Mouse (Mus musculus) olfactory bulb, adult 2 months (tissue): ENCODE results near the gene Stat3. TPM values are rescaled to one million over a fixed set of nuclear protein-coding genes. Genes with fewer than 3 reads are reported as not detected.

Experiments used
- H3K27ac ChIP-seq: fragments of 200-500 bp; 2 replicates; pipeline ENCODE4 v1.5.1; 2012; ENCODE audit warnings: low read depth, low read length; ENCODE audit not compliant: insufficient read depth
- H3K4me1 ChIP-seq: fragments of 200-500 bp; 2 replicates; pipeline ENCODE4 v1.6.1; 2012; ENCODE audit warnings: low read length; ENCODE audit not compliant: control insufficient read depth, insufficient read depth
- H3K4me3 ChIP-seq: fragments of 200-500 bp; 2 replicates; pipeline ENCODE4 v1.5.1; 2012; ENCODE audit warnings: mild to moderate bottlenecking, low read depth, low read length, moderate library complexity; ENCODE audit not compliant: insufficient read depth
- CTCF ChIP-seq: fragments of 200-500 bp; IDR thresholded peaks from 2 replicates; pipeline ENCODE4 v1.5.1; 2012; ENCODE audit warnings: low read depth, mild to moderate bottlenecking, low read length, moderate library complexity; ENCODE audit not compliant: insufficient read depth
- POLR2A ChIP-seq: fragments of 200-500 bp; IDR thresholded peaks from 2 replicates; pipeline ENCODE4 v1.6.1; 2012; ENCODE audit warnings: mild to moderate bottlenecking, low read depth, low read length, moderate library complexity; ENCODE audit not compliant: insufficient read depth
- WGBS: fragments of 180-500 bp; shearing (Covaris S2); methylation state at CpG from one replicate; pipeline ENCODE4 v1.1.7; 2018; 5-methylcytosine and 5-hydroxymethylcytosine counted together
- polyA plus RNA-seq: library from polyadenylated mRNA; stranded (reverse); fragments of >200 nt; gene quantifications from 2 replicates; pipeline ENCODE4 v1.2.4, GENCODE M21; 2012; ENCODE audit warnings: low replicate concordance; ENCODE audit not compliant: missing spikeins, insufficient read depth, insufficient read length

Gene Stat3
- polyA plus RNA-seq, 1 experiment: not detected

GRCm38 (mm10) chr11:100914415-100914814, 24.9 kb downstream of the Stat3 start:
- 60% methylated on average over 5 of the region's 5 CpGs for WGBS

GRCm38 (mm10) chr11:100912401-100913155, 26.8 kb downstream of the Stat3 start:
- no peak for TF ChIP-seq POLR2A
- no peak for TF ChIP-seq CTCF
- 61% methylated on average over 17 of the region's 17 CpGs for WGBS

More at GRCm38 (mm10) chr11:100914415-100914814, 24.9 kb downstream of the Stat3 start:
- no peak for TF ChIP-seq POLR2A
- no peak for TF ChIP-seq CTCF
- peaks cover 9% of the 10 kb centered on the region for H3K4me1 ChIP-seq
- no peak overlapping the region for H3K27ac ChIP-seq
- no peak overlapping the region for H3K4me3 ChIP-seq

GRCm38 (mm10) chr11:100908567-100908966, 30.8 kb downstream of the Stat3 start:
- Histone ChIP-seq H3K4me3 (no peak overlapping the region), H3K4me1 (peaks cover 9% of the 10 kb centered on the region), H3K27ac (no peak overlapping the region)
- TF ChIP-seq POLR2A: no peak
- no peak for TF ChIP-seq CTCF
- WGBS: 89% methylated on average over 9 of the region's 9 CpGs

More at GRCm38 (mm10) chr11:100912401-100913155, 26.8 kb downstream of the Stat3 start:
- peaks cover 9% of the 10 kb centered on the region for H3K4me1 ChIP-seq
- no peak overlapping the region for H3K27ac ChIP-seq
- no peak overlapping the region for H3K4me3 ChIP-seq

DNA sequence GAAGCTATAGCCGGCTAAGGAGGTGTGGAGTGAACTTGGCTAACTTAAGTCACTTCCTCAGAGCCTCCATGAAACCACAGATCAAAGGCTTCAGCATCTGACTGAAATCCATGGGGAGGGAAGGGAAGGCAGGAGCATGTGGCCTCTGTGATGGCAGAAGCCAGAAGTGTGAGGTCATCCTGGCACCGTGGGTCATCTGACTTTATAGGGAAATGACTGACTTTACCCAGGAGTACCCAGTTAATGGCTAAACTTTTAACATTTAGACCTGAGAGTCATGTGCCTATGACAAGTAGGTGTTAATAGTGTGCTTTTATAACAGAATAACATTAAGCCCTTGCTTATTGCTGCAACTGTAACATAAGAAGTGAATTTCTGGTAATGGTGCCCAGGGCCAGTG, 31.2 kb downstream of the Stat3 start:
- TF ChIP-seq CTCF: no peak
- TF ChIP-seq POLR2A: no peak
- Histone ChIP-seq H3K27ac (no peak overlapping the region), H3K4me1 (peaks cover 7% of the 10 kb centered on the region), H3K4me3 (no peak overlapping the region)
- WGBS: 83% methylated on average over 2 of the region's 2 CpGs

DNA sequence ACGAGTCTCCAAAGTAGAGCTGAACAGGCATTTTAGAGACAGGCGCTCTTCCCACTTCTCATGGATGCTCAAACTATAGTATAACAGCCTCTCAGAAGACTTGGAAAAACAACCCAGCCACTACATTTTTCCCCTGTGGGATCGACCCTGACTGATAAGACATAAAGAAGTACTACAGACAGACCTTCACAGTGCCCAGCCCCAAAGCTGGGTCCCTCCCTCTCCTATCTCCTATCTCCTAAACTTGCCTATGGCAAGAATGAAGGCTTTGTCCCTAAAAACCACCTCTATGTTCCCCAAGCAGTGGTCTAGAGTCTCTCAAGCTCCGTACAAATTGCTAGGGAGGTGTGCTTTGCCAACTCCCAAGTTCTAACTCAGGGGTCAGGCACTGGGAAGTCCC, 32.5 kb downstream of the Stat3 start:
- no peak overlapping the region for H3K27ac ChIP-seq
- TF ChIP-seq CTCF: no peak
- TF ChIP-seq POLR2A: no peak
- H3K4me3 ChIP-seq: no peak overlapping the region
- 86% methylated on average over 4 of the region's 4 CpGs for WGBS
- no peaks in the 10 kb centered on the region for H3K4me1 ChIP-seq

- no peak overlapping the region for H3K27ac ChIP-seq
- H3K4me3 ChIP-seq: no peak overlapping the region
- WGBS: 61% methylated on average over 1 of the region's 1 CpGs
- no peaks in the 10 kb centered on the region for H3K4me1 ChIP-seq
- TF ChIP-seq POLR2A: no peak
These were observed 33.4 kb downstream of the Stat3 start for GRCm38 (mm10) chr11:100905929-100906328.

DNA sequence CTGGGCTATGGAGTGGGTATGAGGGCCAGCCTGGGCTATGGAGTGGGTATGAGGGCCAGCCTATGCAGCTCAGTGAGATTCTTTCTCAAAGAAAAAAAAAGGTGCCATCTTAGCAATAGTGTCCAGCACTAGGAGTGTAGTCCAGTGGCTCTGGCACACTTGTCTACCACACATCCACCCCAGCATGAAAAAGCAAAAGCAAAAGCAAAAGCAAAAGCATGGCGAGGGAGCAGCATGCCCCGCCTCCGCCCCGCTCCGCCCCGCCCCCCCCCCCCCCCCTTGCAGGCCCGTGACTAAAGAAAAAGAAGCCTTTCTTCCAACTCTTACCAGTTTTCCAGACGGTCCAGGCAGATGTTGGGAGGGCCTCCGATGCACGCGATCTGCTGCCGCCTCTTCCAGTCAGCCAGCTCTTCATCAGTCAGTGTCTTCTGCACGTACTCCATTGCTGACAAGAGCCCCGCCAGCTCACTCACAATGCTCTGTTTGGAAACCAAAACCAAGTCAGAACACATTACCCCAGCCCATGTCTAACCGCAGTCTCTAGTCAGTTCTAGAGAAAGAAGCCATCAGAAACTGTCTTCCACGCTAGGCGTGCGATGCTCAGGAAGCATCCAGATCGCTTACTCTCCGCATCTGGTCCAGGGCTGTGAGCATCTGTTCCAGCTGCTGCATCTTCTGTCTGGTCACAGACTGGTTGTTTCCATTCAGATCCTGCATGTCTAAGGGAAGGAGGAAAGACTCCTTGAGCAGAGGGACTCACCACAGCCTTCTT, 34.6 kb downstream of the Stat3 start:
- H3K4me1 ChIP-seq: no peaks in the 10 kb centered on the region
- H3K4me3 ChIP-seq: no peak overlapping the region
- no peak overlapping the region for H3K27ac ChIP-seq
- 85% methylated on average over 14 of the region's 20 CpGs for WGBS
- TF ChIP-seq POLR2A (no peak), CTCF (no peak)

DNA sequence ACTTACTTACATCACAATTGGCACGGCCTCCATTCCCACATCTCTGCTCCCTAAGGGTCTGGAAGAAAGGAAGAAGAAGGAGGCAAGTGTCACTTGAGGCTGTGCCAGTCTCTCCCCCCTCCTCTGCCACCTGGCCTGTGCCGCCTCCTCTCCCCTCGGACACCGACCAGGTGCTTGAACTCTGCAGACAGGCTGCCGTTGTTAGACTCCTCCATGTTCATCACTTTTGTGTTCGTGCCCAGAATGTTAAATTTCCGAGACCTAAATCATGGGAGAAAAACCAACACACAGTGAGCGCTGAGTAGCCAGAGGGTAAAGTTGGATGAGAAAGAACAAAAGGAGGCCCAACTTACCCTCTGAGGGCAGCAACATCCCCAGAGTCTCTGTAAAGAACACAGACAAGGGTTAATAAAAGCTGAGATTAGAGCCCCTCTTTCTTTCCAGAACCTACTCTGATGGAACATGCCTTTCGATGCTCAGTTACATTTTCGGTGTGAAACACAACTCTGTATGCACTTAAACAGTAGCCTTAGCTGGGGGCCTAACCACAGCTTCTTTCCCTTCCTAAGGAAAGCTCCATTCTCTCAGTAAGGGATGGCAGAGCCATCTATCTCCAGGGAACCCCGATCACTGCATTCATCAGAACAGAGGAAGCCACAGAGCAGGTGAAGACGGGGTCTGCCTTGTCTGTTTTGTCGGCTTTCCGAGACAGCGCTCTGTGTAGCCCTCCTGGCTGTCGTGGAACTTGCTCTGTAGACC, 40.7 kb downstream of the Stat3 start:
- 65% methylated on average over 16 of the region's 16 CpGs for whole genome bisulfite sequencing
- H3K27ac ChIP-seq: no peak overlapping the region
- H3K4me3 ChIP-seq: no peak overlapping the region
- peaks cover 1% of the 10 kb centered on the region; the same call in 1 of the 2 replicates for H3K4me1 ChIP-seq
- TF ChIP-seq POLR2A (no peak), CTCF (no peak)
